Mouse (Mus musculus): ENCODE data around the gene Rpl27.

DNA sequence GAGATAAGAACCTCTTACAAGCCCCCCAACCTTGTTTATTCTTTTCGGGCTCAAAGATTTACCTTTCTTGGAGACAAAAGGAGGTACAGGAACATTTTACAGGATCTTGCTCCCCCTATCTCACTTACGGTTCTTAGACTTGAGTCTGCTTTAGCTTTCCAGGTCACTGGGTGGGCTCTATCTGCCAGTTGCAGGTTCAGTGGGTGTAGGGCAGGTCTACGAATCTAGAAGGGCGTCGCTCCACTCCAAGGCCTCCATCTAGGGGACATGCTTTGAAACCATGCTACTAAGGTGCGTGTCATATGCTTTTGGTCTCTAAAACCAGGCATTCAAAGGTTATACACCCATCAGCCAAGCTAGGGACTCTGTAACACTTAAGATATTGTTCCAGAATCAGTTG lies 42.1 kb downstream of the Rpl27 start:
- TF ChIP-seq CTCF (IDR thresholded peaks at IDR 0.05; ENCODE audit: extremely low read depth, insufficient read depth, low read length) (no peak), POLR2A (IDR thresholded peaks at IDR 0.05; ENCODE audit: extremely low read depth, insufficient read depth, low read length) (no peak)
